Mouse (Mus musculus) liver, embryonic 14.5 days (tissue): ENCODE measurements around the gene Man1c1.

Source experiments
- CTCF ChIP-seq: IDR thresholded peaks from 2 replicates; pipeline ENCODE4 v1.5.1; 2016; ENCODE audit warnings: antibody characterized with exemption, low read depth, control low read depth
- EP300 ChIP-seq: IDR thresholded peaks from 2 replicates; pipeline ENCODE4 v1.6.1; 2016; ENCODE audit warnings: antibody characterized with exemption, low read depth

DNA sequence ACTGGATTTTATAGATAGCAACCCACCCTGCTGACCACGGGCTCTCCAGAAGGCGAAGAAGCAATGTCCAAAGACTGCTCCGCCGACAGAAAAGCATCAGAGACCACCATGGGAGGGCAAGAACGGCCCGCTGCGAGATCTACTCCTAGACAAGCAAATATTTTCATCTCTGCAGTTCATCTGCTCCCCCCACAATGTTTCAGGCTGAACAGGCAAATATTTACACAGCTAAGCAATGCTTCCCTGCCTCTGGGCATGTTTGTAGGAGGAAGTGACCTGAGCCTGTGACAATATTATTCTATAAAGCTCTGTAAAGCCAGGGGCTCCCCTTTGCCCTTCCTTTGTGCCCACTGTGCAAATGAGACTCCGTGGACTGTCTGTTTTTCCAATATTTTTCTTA lies 20.2 kb downstream of the Man1c1 start:
- no peak for TF ChIP-seq CTCF
- TF ChIP-seq EP300, result no peak
